Mouse (Mus musculus): ENCODE results near the gene G0s2.

- TF ChIP-seq GATA1 (IDR thresholded peaks at IDR 0.05; ENCODE audit: borderline replicate concordance, low read length) (no peak), FLI1 (IDR thresholded peaks at IDR 0.05; ENCODE audit: low read length) (no peak)
Observed at GRCm38 (mm10) chr1:193230531-193230930, 42.5 kb downstream of the G0s2 start.

Data from megakaryocyte, embryonic 14.5 days (primary cell).